Mouse (Mus musculus): ENCODE data around the gene Zfp869. TPM values are rescaled to one million over a fixed set of nuclear protein-coding genes. Genes with fewer than 3 reads are reported as not detected.
A peak's percentile ranks its signal among the peaks of the same experiment; 100 is the strongest.
"Not testable (repeated sequence)": the region's sequence is repeated elsewhere in the genome, so short reads cannot be mapped to it uniquely, and the experiment has no call there.

Zfp869 gene
- polyA plus RNA-seq, 1 experiment, result 1.4 TPM

GRCm38 (mm10) chr8:69717232-69717580 is 6.7 kb upstream of the Zfp869 start:
- no peaks in the 10 kb centered on the region; the same call in 1 of the 2 replicates for H3K36me3 ChIP-seq (ENCODE audit: control insufficient read depth, insufficient read depth, low read length)
- 0 out of 2 replicates have a peak overlapping the region, but pooled peaks have one; percentile 4 for H3K27ac ChIP-seq (ENCODE audit: control insufficient read depth, insufficient read depth, low read depth, low read length)
- no peaks in the 10 kb centered on the region for H3K27me3 ChIP-seq (ENCODE audit: control insufficient read depth, insufficient read depth, low read length)
- peak overlapping the region; percentile 41 for H3K4me3 ChIP-seq (ENCODE audit: control insufficient read depth, low read depth, low read length)
- TF ChIP-seq CTCF (IDR thresholded peaks at IDR 0.05; ENCODE audit: control insufficient read depth, insufficient read depth, insufficient replicate concordance, low read depth, low read length) (no peak), POLR2A (IDR thresholded peaks at IDR 0.05; ENCODE audit: control insufficient read depth, low read depth, low read length) (no peak)
- H3K4me1 ChIP-seq (ENCODE audit: control insufficient read depth, insufficient read depth, low read length), result no peaks in the 10 kb centered on the region; the same call in 1 of the 2 replicates

- TF ChIP-seq POLR2A (IDR thresholded peaks at IDR 0.05; ENCODE audit: control insufficient read depth, low read depth, low read length) (peak; percentile 57), CTCF (IDR thresholded peaks at IDR 0.05; ENCODE audit: control insufficient read depth, insufficient read depth, insufficient replicate concordance, low read depth, low read length) (no peak)
- no peaks in the 10 kb centered on the region; the same call in 1 of the 2 replicates for H3K36me3 ChIP-seq (ENCODE audit: control insufficient read depth, insufficient read depth, low read length)
- H3K4me3 ChIP-seq (ENCODE audit: control insufficient read depth, low read depth, low read length), result peak overlapping the region; percentile 91
- peak overlapping the region; percentile 91 for H3K27ac ChIP-seq (ENCODE audit: control insufficient read depth, insufficient read depth, low read depth, low read length)
- H3K4me1 ChIP-seq (ENCODE audit: control insufficient read depth, insufficient read depth, low read length), result no peaks in the 10 kb centered on the region; the same call in 1 of the 2 replicates
- H3K27me3 ChIP-seq (ENCODE audit: control insufficient read depth, insufficient read depth, low read length), result no peaks in the 10 kb centered on the region
Measured at GRCm38 (mm10) chr8:69716403-69717231, 6.1 kb upstream of the Zfp869 start.

GRCm38 (mm10) chr8:69715366-69715765 is 4.8 kb upstream of the Zfp869 start:
- H3K27ac ChIP-seq (ENCODE audit: control insufficient read depth, insufficient read depth, low read depth, low read length), result no peak overlapping the region
- no peaks in the 10 kb centered on the region; the same call in 1 of the 2 replicates for H3K36me3 ChIP-seq (ENCODE audit: control insufficient read depth, insufficient read depth, low read length)
- TF ChIP-seq POLR2A (IDR thresholded peaks at IDR 0.05; ENCODE audit: control insufficient read depth, low read depth, low read length) (no peak), CTCF (IDR thresholded peaks at IDR 0.05; ENCODE audit: control insufficient read depth, insufficient read depth, insufficient replicate concordance, low read depth, low read length) (no peak)
- no peak overlapping the region for H3K4me3 ChIP-seq (ENCODE audit: control insufficient read depth, low read depth, low read length)
- no peaks in the 10 kb centered on the region; the same call in 1 of the 2 replicates for H3K4me1 ChIP-seq (ENCODE audit: control insufficient read depth, insufficient read depth, low read length)
- no peaks in the 10 kb centered on the region for H3K27me3 ChIP-seq (ENCODE audit: control insufficient read depth, insufficient read depth, low read length)

- no peaks in the 10 kb centered on the region; the same call in 1 of the 2 replicates for H3K36me3 ChIP-seq (ENCODE audit: control insufficient read depth, insufficient read depth, low read length)
- no peak overlapping the region for H3K27ac ChIP-seq (ENCODE audit: control insufficient read depth, insufficient read depth, low read depth, low read length)
- H3K27me3 ChIP-seq (ENCODE audit: control insufficient read depth, insufficient read depth, low read length), result no peaks in the 10 kb centered on the region
Measured at GRCm38 (mm10) chr8:69713516-69713915, 3.0 kb upstream of the Zfp869 start.

GRCm38 (mm10) chr8:69701810-69702209 is 8.7 kb downstream of the Zfp869 start:
- no peaks in the 10 kb centered on the region; the same call in 1 of the 2 replicates for H3K36me3 ChIP-seq (ENCODE audit: control insufficient read depth, insufficient read depth, low read length)

More at GRCm38 (mm10) chr8:69713516-69713915, 3.0 kb upstream of the Zfp869 start:
- no peaks in the 10 kb centered on the region; the same call in 1 of the 2 replicates for H3K4me1 ChIP-seq (ENCODE audit: control insufficient read depth, insufficient read depth, low read length)
- TF ChIP-seq POLR2A (IDR thresholded peaks at IDR 0.05; ENCODE audit: control insufficient read depth, low read depth, low read length) (no peak), CTCF (IDR thresholded peaks at IDR 0.05; ENCODE audit: control insufficient read depth, insufficient read depth, insufficient replicate concordance, low read depth, low read length) (no peak)
- H3K4me3 ChIP-seq (ENCODE audit: control insufficient read depth, low read depth, low read length), result no peak overlapping the region

GRCm38 (mm10) chr8:69665051-69665450 is 45.5 kb downstream of the Zfp869 start:
- not testable (repeated sequence) for H3K36me3 ChIP-seq (ENCODE audit: control insufficient read depth, insufficient read depth, low read length); H3K4me1 ChIP-seq (ENCODE audit: control insufficient read depth, insufficient read depth, low read length); H3K4me3 ChIP-seq (ENCODE audit: control insufficient read depth, low read depth, low read length); H3K27ac ChIP-seq (ENCODE audit: control insufficient read depth, insufficient read depth, low read depth, low read length); H3K27me3 ChIP-seq (ENCODE audit: control insufficient read depth, insufficient read depth, low read length)

More at GRCm38 (mm10) chr8:69701810-69702209, 8.7 kb downstream of the Zfp869 start:
- H3K27ac ChIP-seq (ENCODE audit: control insufficient read depth, insufficient read depth, low read depth, low read length), result no peak overlapping the region
- no peak overlapping the region for H3K4me3 ChIP-seq (ENCODE audit: control insufficient read depth, low read depth, low read length)
- H3K4me1 ChIP-seq (ENCODE audit: control insufficient read depth, insufficient read depth, low read length), result no peaks in the 10 kb centered on the region
- H3K27me3 ChIP-seq (ENCODE audit: control insufficient read depth, insufficient read depth, low read length), result no peaks in the 10 kb centered on the region
- TF ChIP-seq POLR2A (IDR thresholded peaks at IDR 0.05; ENCODE audit: control insufficient read depth, low read depth, low read length), result no peak
- TF ChIP-seq CTCF (IDR thresholded peaks at IDR 0.05; ENCODE audit: control insufficient read depth, insufficient read depth, insufficient replicate concordance, low read depth, low read length), result no peak

GRCm38 (mm10) chr8:69661294-69661693 is 49.2 kb downstream of the Zfp869 start:
- Histone ChIP-seq H3K4me1 (ENCODE audit: control insufficient read depth, insufficient read depth, low read length) (no peaks in the 10 kb centered on the region), H3K4me3 (ENCODE audit: control insufficient read depth, low read depth, low read length) (no peak overlapping the region), H3K36me3 (ENCODE audit: control insufficient read depth, insufficient read depth, low read length) (no peaks in the 10 kb centered on the region), H3K27me3 (ENCODE audit: control insufficient read depth, insufficient read depth, low read length) (no peaks in the 10 kb centered on the region), H3K27ac (ENCODE audit: control insufficient read depth, insufficient read depth, low read depth, low read length) (no peak overlapping the region)
- TF ChIP-seq POLR2A (IDR thresholded peaks at IDR 0.05; ENCODE audit: control insufficient read depth, low read depth, low read length) (no peak), CTCF (IDR thresholded peaks at IDR 0.05; ENCODE audit: control insufficient read depth, insufficient read depth, insufficient replicate concordance, low read depth, low read length) (no peak)

Other genes starting within 250 kb of the Zfp869 start
- gene Gm7697, start 187.7 kb downstream of the Zfp869 start, polyA plus RNA-seq (2012; rRNA removed), result 4.6 and 5.8 TPM in 2 replicates
- 4.3 and 4.8 TPM in 2 replicates for gene Zfp868, start 85.2 kb downstream of the Zfp869 start, polyA plus RNA-seq (2012; rRNA removed)
- 0.51 and 0.75 TPM in 2 replicates for gene Zfp964, start 56.2 kb downstream of the Zfp869 start, polyA plus RNA-seq (2012; rRNA removed)
- gene Zfp963, start 39.2 kb upstream of the Zfp869 start, polyA plus RNA-seq (2012; rRNA removed), result 0.47 and 0.48 TPM in 2 replicates
- gene Gm20422, start 64.2 kb upstream of the Zfp869 start, polyA plus RNA-seq (2012; rRNA removed), result not detected in 2 replicates
- 22.6 and 23.6 TPM in 2 replicates for gene Atp13a1, start 80.4 kb upstream of the Zfp869 start, polyA plus RNA-seq (2012; rRNA removed)
- gene Zfp866, start 80.5 kb upstream of the Zfp869 start, polyA plus RNA-seq (2012; rRNA removed), result 6.4 and 8.1 TPM in 2 replicates
- 4.4 and 4.5 TPM in 2 replicates for gene Gmip, start 98.0 kb upstream of the Zfp869 start, polyA plus RNA-seq (2012; rRNA removed)
- 7.9 and 10.1 TPM in 2 replicates for gene Lpar2, start 111.7 kb upstream of the Zfp869 start, polyA plus RNA-seq (2012; rRNA removed)
- gene Pbx4, start 121.8 kb upstream of the Zfp869 start, polyA plus RNA-seq (2012; rRNA removed), result 187 and 222 TPM in 2 replicates
- gene Cilp2, start 177.0 kb upstream of the Zfp869 start, polyA plus RNA-seq (2012; rRNA removed), result 0.36 and 0.51 TPM in 2 replicates
- 844 and 936 TPM in 2 replicates for gene Tssk6, start 191.5 kb upstream of the Zfp869 start, polyA plus RNA-seq (2012; rRNA removed)
- 122 and 131 TPM in 2 replicates for gene Ndufa13, start 191.8 kb upstream of the Zfp869 start, polyA plus RNA-seq (2012; rRNA removed)
- gene Yjefn3, start 192.0 kb upstream of the Zfp869 start, polyA plus RNA-seq (2012; rRNA removed), result 0.95 TPM in 2 replicates

All from testis, adult 2 months (tissue).